Comparison of ENCODE assay signal across 8 mouse cellular contexts in genomic region chr10:30802033-30802432, GRCm38 (mm10). TPM values are rescaled to one million over a fixed set of nuclear protein-coding genes. Genes with fewer than 3 reads are reported as not detected.
DNase-seq lines count a peak whose midpoint lies in the region; ATAC-seq and TF ChIP-seq lines count a peak whose summit lies in the region.

No protein-coding gene starts in this region.

- 6% methylated on average over 8 of the region's 8 CpGs for WGBS in forebrain, embryonic 15.5 days

- TF ChIP-seq CTCF in C2C12 (IDR thresholded peaks at IDR 0.05; ENCODE audit: control insufficient read depth, insufficient read depth, insufficient read length) = no peak

- H3ac ChIP-seq in C2C12 (ENCODE audit: control insufficient read depth, insufficient read length, low read depth) = peak overlapping the region; percentile 100

- peak overlapping the region; percentile 98 for H3K27ac ChIP-seq in forebrain, embryonic 15.5 days (replicated peaks)

- peak overlapping the region; percentile 61 for H3K4me2 ChIP-seq in forebrain, embryonic 15.5 days (replicated peaks)

- H3K27me3 ChIP-seq in C2C12 (ENCODE audit: control insufficient read depth, insufficient read depth, insufficient read length) = no peaks in the 10 kb centered on the region
- no peaks in the 10 kb centered on the region for H3K27me3 ChIP-seq in forebrain, embryonic 15.5 days

- H3K9me3 ChIP-seq in forebrain, embryonic 15.5 days = no peaks in the 10 kb centered on the region

- peaks cover 20% of the 10 kb centered on the region for H3K79me2 ChIP-seq in C2C12 (ENCODE audit: control insufficient read depth, insufficient read depth)

- intact Hi-C loops in left cerebral cortex, postnatal 25 days (cut with DNase I) = loop anchor here (2.0 to 10.0 kb wide), 5 partner anchors 80 to 1267 kb away; partner anchors contain the start of genes Rspo3 and Trmt11

- H3K36me3 ChIP-seq in C2C12 (ENCODE audit: control insufficient read depth, insufficient read depth) = no peaks in the 10 kb centered on the region
- H3K36me3 ChIP-seq in forebrain, embryonic 15.5 days = no peaks in the 10 kb centered on the region

- H3K4me1 ChIP-seq in forebrain, embryonic 15.5 days = peaks cover 7% of the 10 kb centered on the region; the same call in 1 of the 2 replicates

- peak; percentile 53 for ATAC-seq in frontal cortex, adult (ENCODE audit: low TSS enrichment)
- no peak for ATAC-seq in forebrain, embryonic 15.5 days (replicated peaks)

- H3K79me3 ChIP-seq in C2C12 (ENCODE audit: low read depth) = peaks cover 9% of the 10 kb centered on the region

- no peak for DNase-seq in frontal cortex, postnatal 25 days (ENCODE audit: low spot score in 2 of 2)
- peak; percentile 63 for DNase-seq in c-Kit-positive CD71-positive TER-119-positive erythroid progenitor cells, embryonic 14.5 days (ENCODE audit: low spot score)
- peak; percentile 29 to 61 for DNase-seq in left cerebral cortex, postnatal 25 days (ENCODE audit: low spot score in 2 of 2)
- peak; percentile 48 for DNase-seq in naive thymus-derived CD4-positive, alpha-beta T cell, adult 2 months (ENCODE audit: low read depth)
- DNase-seq in urinary bladder, adult 18-20 months (ENCODE audit: low spot score in 2 of 2) = no peak

- peak overlapping the region; percentile 80 for H3K4me3 ChIP-seq in C2C12 (ENCODE audit: insufficient read depth, poor library complexity, severe bottlenecking)
- peak overlapping the region; percentile 97 for H3K4me3 ChIP-seq in forebrain, embryonic 15.5 days

- peak overlapping the region; percentile 97 for H3K9ac ChIP-seq in forebrain, embryonic 15.5 days (replicated peaks)

TF ChIP-seq in C2C12, 6 proteins besides CTCF, POLR2A, EP300 and RAD21:
- TF ChIP-seq MYOG (IDR thresholded peaks at IDR 0.05; ENCODE audit: control insufficient read depth, extremely low read depth, insufficient read length) (no peak), MAX (IDR thresholded peaks at IDR 0.05) (no peak), FOSL1 (IDR thresholded peaks at IDR 0.05; ENCODE audit: insufficient read depth, low read length, poor library complexity, severe bottlenecking) (no peak), MYOD1 (IDR thresholded peaks at IDR 0.05; ENCODE audit: control insufficient read depth, insufficient read length, low read depth) (no peak), USF1 (IDR thresholded peaks at IDR 0.05; ENCODE audit: low read depth) (no peak), CEBPB (IDR thresholded peaks at IDR 0.05; ENCODE audit: low read depth) (no peak)

RNA-seq across cellular contexts. Expression of gene Ncoa7, which starts 1.1 kb away (rescaled TPM):
- polyA plus RNA-seq in C2C12 (2012; fragmentation: generic; extraction: Trizol) = 3.9 TPM
- polyA plus RNA-seq in forebrain, embryonic 15.5 days (2015; fragmentation: Nextera tagmentation; extraction: Ambion mirVana) = 13.4 and 13.7 TPM in 2 replicates
- total RNA-seq in left cerebral cortex, postnatal 25 days (2021) = 100 to 1,000 TPM; 106 to 111 TPM

RNA-seq across cellular contexts. Expression of gene Hey2, which starts 40.6 kb away (rescaled TPM):
- polyA plus RNA-seq in C2C12 (2012; fragmentation: generic; extraction: Trizol) = 0.06 TPM
- 3.0 and 3.6 TPM in 2 replicates for polyA plus RNA-seq in forebrain, embryonic 15.5 days (2015; fragmentation: Nextera tagmentation; extraction: Ambion mirVana)
- total RNA-seq in left cerebral cortex, postnatal 25 days (2021) = 1 to 10 TPM; 7.0 to 8.0 TPM

Comparison
In these comparisons a context has a peak if more than half of its experiments do, and no peak if none do; other contexts are left out.
1. DNase-seq: peak in c-Kit-positive CD71-positive TER-119-positive erythroid progenitor cells, embryonic 14.5 days (single experiment), left cerebral cortex, postnatal 25 days (2 of 2) and naive thymus-derived CD4-positive, alpha-beta T cell, adult 2 months (single experiment); none in frontal cortex, postnatal 25 days (0 of 2) and urinary bladder, adult 18-20 months (0 of 2).